Mouse (Mus musculus) intestine, embryonic 14.5 days (tissue): Measurements from ENCODE around the gene Acap2. TPM values are rescaled to one million over a fixed set of nuclear protein-coding genes. Genes with fewer than 3 reads are reported as not detected.

Source experiments
- ATAC-seq: fragments of 200-750 bp; cut with Nextera tagmentation; replicated peaks from 2 replicates; pipeline ENCODE4 v1.8.0; 2017; ENCODE audit warnings: low read depth, moderate number of reproducible peaks, moderate TSS enrichment, moderate library complexity; ENCODE audit not compliant: low FRiP score, low TSS enrichment
- DNase-seq: peaks from one replicate; pipeline ENCODE4 v3.0.0-alpha.2; 2018; ENCODE audit warnings: low spot score
- H3K27ac ChIP-seq: fragments of 300-500 bp; sonication (generic); 2 replicates; pipeline ENCODE4 v1.5.1; 2014; ENCODE audit warnings: low read depth, mild to moderate bottlenecking, control low read depth
- H3K27me3 ChIP-seq: fragments of 300-500 bp; sonication (generic); replicated peaks from 2 replicates; pipeline ENCODE4 v1.6.1; 2014; ENCODE audit warnings: low read length, control low read depth; ENCODE audit not compliant: control insufficient read depth, insufficient read depth
- H3K36me3 ChIP-seq: fragments of 300-500 bp; sonication (generic); 2 replicates; pipeline ENCODE4 v1.6.1; 2014; ENCODE audit warnings: low read length, control low read depth; ENCODE audit not compliant: control insufficient read depth, insufficient read depth
- H3K4me1 ChIP-seq: fragments of 300-500 bp; sonication (generic); replicated peaks from 2 replicates; pipeline ENCODE4 v1.6.1; 2014; ENCODE audit warnings: low read length, control low read depth, mixed read lengths; ENCODE audit not compliant: control insufficient read depth, insufficient read depth
- H3K4me2 ChIP-seq: fragments of 300-500 bp; sonication (generic); 2 replicates; pipeline ENCODE4 v1.6.1; 2014; ENCODE audit warnings: low read length
- H3K4me3 ChIP-seq: fragments of 300-500 bp; sonication (generic); 2 replicates; pipeline ENCODE4 v1.5.1; 2014; ENCODE audit warnings: low read depth, low read length, control low read depth, mixed read lengths
- H3K9ac ChIP-seq: fragments of 300-500 bp; sonication (generic); 2 replicates; pipeline ENCODE4 v1.6.1; 2014; ENCODE audit warnings: mild to moderate bottlenecking, low read length
- H3K9me3 ChIP-seq: fragments of 300-500 bp; sonication (generic); 2 replicates; pipeline ENCODE4 v1.6.1; 2016; ENCODE audit warnings: low read length, control low read depth; ENCODE audit not compliant: control insufficient read depth
- WGBS: fragments of 180-500 bp; shearing (Covaris S2); extraction: QIAGEN DNeasy Blood & Tissue Kit; methylation state at CpG from one replicate; pipeline ENCODE4 v1.1.7; 2014; 5-methylcytosine and 5-hydroxymethylcytosine counted together
- polyA plus RNA-seq: library from polyadenylated mRNA; unstranded; fragments of >200 nt; fragmentation: Nextera tagmentation; extraction: Ambion mirVana; gene quantifications from 2 replicates; pipeline ENCODE4 v1.2.1, GENCODE M21; 2014

The Acap2 gene
- polyA plus RNA-seq, 1 experiment from 2014 or later: 24.6 TPM

DNA sequence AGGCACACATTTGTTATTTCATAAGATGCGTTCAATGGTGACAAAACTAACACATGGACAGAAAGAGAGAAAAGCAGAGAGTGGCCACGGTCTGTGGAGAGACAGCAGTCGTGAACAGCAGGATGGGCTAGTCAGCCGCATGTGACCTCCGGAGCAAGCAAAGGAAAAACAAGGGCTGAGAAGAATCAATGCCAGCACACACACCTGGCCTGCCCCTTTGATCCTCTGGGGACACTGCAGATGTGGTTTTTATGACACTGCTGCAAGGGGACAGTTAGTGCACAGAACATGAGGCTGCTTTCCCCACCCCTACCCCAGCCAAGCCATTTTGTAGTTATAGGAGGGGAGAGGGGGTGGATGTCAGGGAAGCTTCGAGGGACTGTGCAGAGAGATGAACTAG is 152.9 kb downstream of the Acap2 start:
- no peak for ATAC-seq
- H3K9ac ChIP-seq: no peak overlapping the region

DNA sequence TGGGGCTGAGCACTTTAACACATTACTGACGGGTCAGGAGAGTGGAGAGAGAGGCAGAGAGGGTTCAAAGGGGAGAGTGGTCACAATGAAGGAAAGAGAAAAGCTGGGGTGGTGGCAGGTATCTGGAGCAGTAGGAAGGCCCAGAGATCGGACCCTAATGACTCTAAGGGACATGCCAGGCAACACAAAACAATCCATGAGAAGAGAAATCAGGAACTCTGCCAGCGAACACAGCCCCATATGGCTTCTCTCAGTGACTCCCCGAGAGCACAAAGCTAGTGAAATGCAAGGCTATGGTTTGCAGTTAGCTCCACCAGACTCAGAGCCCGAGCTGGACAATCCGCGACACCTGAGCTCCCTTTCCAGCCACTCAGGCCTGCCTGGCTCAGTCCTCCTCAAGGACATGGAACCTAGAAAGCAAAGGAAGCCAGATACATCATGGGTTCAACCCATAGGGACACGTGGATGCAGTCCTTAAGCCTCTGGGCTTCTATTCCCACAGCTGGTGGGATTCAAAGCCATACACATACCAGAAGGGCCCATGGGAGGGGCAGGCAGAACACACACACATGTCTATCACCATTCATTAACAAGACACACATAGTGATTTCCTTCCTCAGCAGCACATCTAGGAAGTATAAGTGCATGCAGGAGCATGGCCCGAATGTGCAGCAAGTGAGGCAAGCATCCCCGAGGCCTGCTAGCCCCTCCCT is 153.7 kb downstream of the Acap2 start:
- no peaks in the 10 kb centered on the region for H3K36me3 ChIP-seq
- H3K4me1 ChIP-seq: peaks cover 11% of the 10 kb centered on the region; the same call in 1 of the 2 replicates
- no peaks in the 10 kb centered on the region for H3K27me3 ChIP-seq
- DNase-seq (no peak), ATAC-seq (no peak)
- WGBS: 77% methylated on average over 10 of the region's 10 CpGs
- H3K9ac ChIP-seq: no peak overlapping the region
- no peaks in the 10 kb centered on the region for H3K9me3 ChIP-seq
- no peak overlapping the region for H3K4me3 ChIP-seq
- H3K4me2 ChIP-seq: no peak overlapping the region
- no peak overlapping the region for H3K27ac ChIP-seq

More for the DNA sequence above, 152.9 kb downstream of the Acap2 start:
- H3K27ac ChIP-seq: no peak overlapping the region
- H3K4me2 ChIP-seq: no peak overlapping the region
- 76% methylated on average over 6 of the region's 6 CpGs for WGBS
- no peaks in the 10 kb centered on the region for H3K9me3 ChIP-seq
- peaks cover 11% of the 10 kb centered on the region; the same call in 1 of the 2 replicates for H3K4me1 ChIP-seq
- no peak for DNase-seq
- no peaks in the 10 kb centered on the region for H3K36me3 ChIP-seq
- no peak overlapping the region for H3K4me3 ChIP-seq
- no peaks in the 10 kb centered on the region for H3K27me3 ChIP-seq

DNA sequence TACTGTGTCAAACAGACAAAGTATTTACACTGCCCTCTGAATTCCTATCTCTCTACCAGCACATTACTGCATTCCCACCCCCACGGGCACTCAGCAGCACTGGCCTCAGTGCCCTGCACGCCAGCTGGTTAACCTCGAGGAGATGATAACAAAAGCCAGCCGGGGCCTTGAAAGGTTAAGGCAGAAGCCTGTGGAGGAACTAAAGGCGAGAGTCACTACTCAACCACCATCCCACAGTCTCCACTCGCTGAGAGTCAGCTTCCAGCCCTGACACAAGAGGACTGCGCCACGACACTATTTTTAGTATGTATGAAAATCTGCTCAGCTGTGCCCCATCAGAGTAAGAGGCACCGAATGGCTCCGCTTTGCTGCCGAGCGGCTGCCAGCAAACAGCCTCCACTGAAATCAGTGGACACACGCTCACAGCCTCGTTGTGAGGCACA is 154.8 kb downstream of the Acap2 start:
- no peak for ATAC-seq

GRCm38 (mm10) chr16:31045211-31045610 is 155.8 kb downstream of the Acap2 start:
- no peak overlapping the region for H3K9ac ChIP-seq
- ATAC-seq: no peak
- no peak overlapping the region for H3K27ac ChIP-seq
- H3K36me3 ChIP-seq: no peaks in the 10 kb centered on the region
- no peak overlapping the region for H3K4me3 ChIP-seq
- H3K27me3 ChIP-seq: no peaks in the 10 kb centered on the region
- no peaks in the 10 kb centered on the region for H3K9me3 ChIP-seq
- 69% methylated on average over 5 of the region's 5 CpGs for WGBS
- H3K4me1 ChIP-seq: peaks cover 11% of the 10 kb centered on the region; the same call in 1 of the 2 replicates
- no peak overlapping the region for H3K4me2 ChIP-seq
- DNase-seq: no peak

More for the DNA sequence above, 154.8 kb downstream of the Acap2 start:
- Histone ChIP-seq H3K4me1 (peaks cover 11% of the 10 kb centered on the region; the same call in 1 of the 2 replicates), H3K4me3 (no peak overlapping the region), H3K27ac (no peak overlapping the region), H3K4me2 (no peak overlapping the region), H3K27me3 (no peaks in the 10 kb centered on the region), H3K9me3 (no peaks in the 10 kb centered on the region), H3K9ac (no peak overlapping the region), H3K36me3 (no peaks in the 10 kb centered on the region)
- 36% methylated on average over 14 of the region's 14 CpGs for WGBS
- no peak for DNase-seq

- DNase-seq: no peak
- Histone ChIP-seq H3K36me3 (no peaks in the 10 kb centered on the region), H3K27me3 (no peaks in the 10 kb centered on the region), H3K4me3 (no peak overlapping the region), H3K4me1 (peaks cover 11% of the 10 kb centered on the region; the same call in 1 of the 2 replicates), H3K9me3 (no peaks in the 10 kb centered on the region), H3K27ac (no peak overlapping the region), H3K9ac (no peak overlapping the region), H3K4me2 (no peak overlapping the region)
- ATAC-seq: no peak
- WGBS: 88% methylated on average over 5 of the region's 5 CpGs
Measured at GRCm38 (mm10) chr16:31043136-31043535, 157.9 kb downstream of the Acap2 start.

Other genes starting within 250 kb of the Acap2 start
- 20.4 and 20.5 TPM in 2 replicates for gene Xxylt1, start 119.8 kb downstream of the Acap2 start, polyA plus RNA-seq
- gene Ppp1r2, start 74.0 kb upstream of the Acap2 start, polyA plus RNA-seq: 85.2 and 85.9 TPM in 2 replicates
- gene Apod, start 113.6 kb upstream of the Acap2 start, polyA plus RNA-seq: 0.49 and 0.67 TPM in 2 replicates
- gene Bdh1, start 221.0 kb upstream of the Acap2 start, polyA plus RNA-seq: 55.6 and 68.3 TPM in 2 replicates